Mouse (Mus musculus) spleen, adult 2 months (tissue): ENCODE measurements around the gene Msl3.

Source experiments
- CTCF ChIP-seq: fragments of 200-500 bp; IDR thresholded peaks from 2 replicates; pipeline ENCODE4 v1.5.1; 2011; ENCODE audit warnings: mild to moderate bottlenecking, inconsistent platforms; ENCODE audit not compliant: insufficient read depth, insufficient read length, insufficient replicate concordance; ENCODE audit errors: extremely low read depth
- POLR2A ChIP-seq: fragments of 200-500 bp; IDR thresholded peaks from 2 replicates; pipeline ENCODE4 v1.6.1; 2011; ENCODE audit warnings: low read depth, low read length, inconsistent platforms

DNA sequence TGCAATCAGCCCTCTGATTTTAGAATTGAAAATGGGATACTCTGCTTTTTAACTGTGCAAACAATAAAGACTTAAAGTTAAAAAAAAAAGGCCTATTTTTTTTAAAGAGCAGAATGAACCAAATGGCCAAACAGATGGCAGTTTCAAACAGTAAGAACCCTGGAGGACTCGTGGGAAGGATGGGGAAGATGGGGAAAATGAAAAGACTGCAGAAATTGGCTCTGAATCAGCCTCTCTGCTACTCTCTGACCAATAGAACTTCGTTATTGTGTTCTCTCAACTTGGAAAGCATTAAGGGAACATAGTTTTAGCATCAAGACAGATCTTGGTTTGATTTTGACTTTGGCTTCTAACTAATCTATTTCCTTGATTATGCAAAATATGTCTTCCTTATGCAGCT, 24.4 kb downstream of the Msl3 start:
- TF ChIP-seq CTCF = no peak
- TF ChIP-seq POLR2A = no peak
